Mouse (Mus musculus): Measurements from ENCODE around the gene Dlg2. TPM values are rescaled to one million over a fixed set of nuclear protein-coding genes. Genes with fewer than 3 reads are reported as not detected.

Dlg2 gene
- total RNA-seq, 2 experiments from 2014 or later: 1.7 to 2.3 TPM

DNA sequence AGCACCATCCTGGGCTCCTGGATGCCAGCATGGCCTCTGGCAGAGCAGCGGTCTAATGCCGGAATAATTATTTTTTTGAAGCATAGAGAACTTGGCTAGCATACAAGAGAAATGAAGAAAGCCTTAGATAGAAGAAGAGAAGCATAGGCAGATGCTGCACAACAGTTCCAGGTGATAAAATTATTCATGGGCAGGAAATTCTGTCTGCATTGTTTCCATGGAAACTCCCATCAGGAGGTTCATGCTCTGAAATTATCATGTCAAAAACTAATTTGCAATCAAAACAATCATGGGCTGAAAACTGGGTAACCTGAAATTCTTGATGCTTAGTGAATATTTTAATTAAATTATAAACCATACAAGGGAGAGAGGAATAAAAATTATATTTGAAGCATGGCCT, 1624.4 kb downstream of the Dlg2 start:
- DNase-seq: no peak

- DNase-seq: peak; percentile 48 to 83
These were observed 1626.5 kb downstream of the Dlg2 start for GRCm38 (mm10) chr7:92102892-92103543.

DNA sequence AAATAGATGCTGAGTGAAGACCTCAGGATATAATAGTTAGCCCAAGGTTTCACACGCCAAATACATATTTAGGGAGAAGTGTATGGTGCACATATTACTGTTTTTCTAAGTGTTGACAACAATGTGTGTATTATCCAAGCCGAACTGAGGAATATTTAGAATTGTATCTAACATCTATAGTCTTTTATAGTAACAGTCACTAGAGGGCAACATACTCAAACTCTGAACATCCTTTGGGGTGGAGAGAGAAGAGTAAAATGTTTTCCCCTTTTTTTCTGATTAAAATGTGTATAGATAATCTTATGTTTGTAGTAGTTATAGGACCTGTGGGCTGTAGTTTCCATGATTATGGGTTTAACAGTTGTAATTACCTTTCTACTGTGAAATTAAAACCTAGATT, 1629.0 kb downstream of the Dlg2 start:
- no peak for DNase-seq

DNA sequence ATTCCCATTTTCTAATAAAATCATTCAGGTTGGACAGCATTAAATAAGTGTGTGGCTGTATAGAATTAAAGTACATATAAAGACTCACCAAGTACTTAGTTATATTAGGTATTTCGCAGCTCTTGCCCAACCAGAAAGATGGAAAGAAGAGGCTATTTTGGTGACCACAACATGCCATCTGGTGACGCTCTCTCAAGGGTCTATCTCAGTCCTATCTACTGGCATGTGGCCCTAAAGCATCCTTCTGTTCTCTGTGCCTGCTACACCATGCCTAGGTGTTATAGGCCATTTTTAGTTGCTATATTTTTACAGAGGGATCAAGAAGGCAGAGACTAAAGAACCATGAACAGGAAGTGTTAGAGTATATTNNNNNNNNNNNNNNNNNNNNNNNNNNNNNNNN, 1629.5 kb downstream of the Dlg2 start:
- no peak for DNase-seq

GRCm38 (mm10) chr7:92113065-92113464, 1636.6 kb downstream of the Dlg2 start:
- DNase-seq: no peak

DNA sequence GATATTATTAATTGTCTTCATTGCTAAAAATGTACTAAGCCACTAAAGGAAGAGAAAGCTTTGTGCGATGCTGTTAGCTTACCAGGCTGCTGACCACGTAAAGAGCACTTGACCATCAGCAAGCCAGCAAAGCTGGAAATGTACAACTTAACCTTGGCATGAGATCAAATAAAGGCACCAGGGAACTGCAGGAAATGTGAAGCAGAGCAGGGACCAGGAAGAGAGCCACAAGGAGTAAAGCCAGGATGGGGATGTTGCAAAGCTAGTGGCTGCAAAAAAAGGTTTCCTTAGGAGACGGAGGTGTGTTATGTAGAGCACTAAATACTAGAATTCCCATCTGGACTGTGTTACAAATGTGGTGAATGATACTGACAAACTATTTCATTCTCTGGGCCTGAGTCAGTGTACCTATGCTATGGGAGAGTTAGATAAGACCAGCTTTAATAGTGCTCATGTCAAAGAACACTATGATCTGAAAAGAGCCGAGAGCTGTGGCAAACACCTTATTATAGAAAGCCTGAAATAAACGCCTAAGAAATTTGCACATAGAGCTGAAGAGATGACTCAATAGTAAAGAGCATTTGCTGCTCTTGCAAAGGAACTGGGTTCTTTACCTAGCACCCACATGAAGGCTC, 1638.9 kb downstream of the Dlg2 start:
- DNase-seq: no peak

DNA sequence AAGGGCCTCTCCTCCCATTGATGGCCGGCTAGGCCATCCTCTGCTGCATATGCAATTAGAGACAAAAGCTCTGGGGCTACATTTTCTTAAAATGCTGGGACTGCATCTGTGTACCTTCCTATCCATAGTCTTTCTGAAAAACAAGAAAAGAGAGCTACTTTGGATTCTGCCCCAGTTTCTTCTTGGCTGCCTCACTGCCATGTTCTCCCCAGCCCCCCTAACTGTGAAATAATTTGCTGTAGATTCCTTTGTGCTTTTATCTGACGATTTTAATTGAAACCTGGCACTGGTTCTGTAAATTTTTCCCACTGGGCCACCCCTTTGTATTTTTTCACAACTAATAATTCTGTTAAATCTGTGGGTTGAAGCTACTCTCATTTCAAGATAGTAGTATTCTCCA, 1646.8 kb downstream of the Dlg2 start:
- no peak for DNase-seq

- no peak for DNase-seq
These were observed 1649.4 kb downstream of the Dlg2 start for GRCm38 (mm10) chr7:92125886-92126285.

DNA sequence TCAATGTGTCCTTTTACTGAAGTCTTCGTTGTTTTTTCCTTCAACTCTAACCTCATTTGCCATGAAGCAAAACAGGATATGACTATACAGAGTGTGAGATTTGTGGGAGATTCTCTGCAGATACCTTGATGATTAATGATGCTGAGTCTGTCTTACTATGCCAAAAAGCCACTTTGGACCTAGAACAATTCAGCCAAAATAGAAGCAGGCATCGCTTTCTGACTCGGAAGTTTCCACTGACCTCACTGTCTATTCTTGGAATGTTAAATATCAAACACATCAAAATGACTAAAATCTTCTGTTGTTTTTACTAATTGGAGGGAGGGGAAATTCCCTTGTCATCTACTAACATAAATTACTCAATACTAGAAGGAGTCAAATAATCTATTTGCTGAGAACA, 1657.8 kb downstream of the Dlg2 start:
- DNase-seq: no peak

- no peak for DNase-seq
These were observed 1659.2 kb downstream of the Dlg2 start for GRCm38 (mm10) chr7:92135624-92136023.

- peak; percentile 13 to 31 for DNase-seq
These were observed 1663.8 kb downstream of the Dlg2 start for GRCm38 (mm10) chr7:92140051-92140817.

GRCm38 (mm10) chr7:92147499-92147898, 1671.0 kb downstream of the Dlg2 start:
- DNase-seq: no peak

DNA sequence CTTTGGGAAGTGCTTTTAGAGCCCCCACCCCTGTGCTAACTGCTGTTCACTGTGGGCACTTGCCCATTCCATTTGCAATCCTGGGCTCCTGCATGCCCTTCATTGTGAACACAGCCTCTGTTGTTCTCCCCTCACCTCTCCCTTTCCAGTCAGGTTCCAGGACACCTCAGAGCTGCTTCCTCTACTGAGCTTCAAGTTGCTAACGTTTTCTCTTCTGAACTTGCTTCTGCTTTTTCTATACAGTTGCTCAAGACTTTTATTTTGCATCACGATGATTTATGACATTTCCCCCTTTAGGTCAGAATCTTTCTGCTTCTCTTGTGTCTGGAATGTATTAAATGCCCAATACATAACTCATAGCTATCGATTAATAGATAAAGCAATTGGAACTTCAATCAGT, 1674.3 kb downstream of the Dlg2 start:
- no peak for DNase-seq

DNA sequence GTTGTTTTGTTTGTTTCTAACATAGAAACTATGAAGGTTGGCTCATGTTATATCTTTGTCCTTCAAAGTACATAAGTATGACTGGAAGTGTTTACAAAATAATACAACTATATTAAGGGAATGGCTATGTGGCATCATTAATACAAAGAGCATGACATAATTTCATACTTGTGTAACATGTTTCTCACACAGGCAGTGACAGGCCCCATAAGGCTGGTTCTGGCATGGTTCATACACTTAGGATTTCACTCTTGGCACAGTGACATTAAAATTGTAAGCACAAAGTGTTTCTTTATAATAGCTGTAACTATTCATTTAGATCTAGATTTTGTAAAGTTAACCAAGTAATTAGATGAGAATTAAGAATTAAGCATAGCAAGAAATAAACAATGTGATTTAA, 1678.1 kb downstream of the Dlg2 start:
- peak in 1 of 2 experiments; percentile 23 for DNase-seq

DNA sequence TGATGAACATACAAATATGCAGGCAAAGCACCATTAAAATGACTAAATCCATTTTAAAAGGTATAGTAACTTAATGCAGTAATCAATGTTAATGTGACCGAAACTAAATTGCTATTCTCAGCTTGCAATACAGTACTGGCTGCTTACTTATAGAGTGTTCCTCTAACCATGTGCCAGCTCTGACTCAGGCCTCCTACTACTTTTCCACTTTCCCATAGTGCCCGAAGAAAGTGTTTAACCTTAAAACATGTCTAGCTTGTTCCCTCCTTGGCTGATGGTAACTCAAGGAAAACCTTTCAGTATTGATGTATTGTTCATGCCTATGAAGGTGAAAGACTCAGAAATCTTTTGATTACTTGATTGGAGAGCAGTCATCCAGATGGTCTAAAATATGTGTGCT, 1686.7 kb downstream of the Dlg2 start:
- no peak for DNase-seq

- DNase-seq: no peak
These were observed 1687.8 kb downstream of the Dlg2 start for GRCm38 (mm10) chr7:92164316-92164715.

GRCm38 (mm10) chr7:92164875-92165518, 1688.5 kb downstream of the Dlg2 start:
- DNase-seq: no peak

- no peak for DNase-seq
These were observed 1703.6 kb downstream of the Dlg2 start for GRCm38 (mm10) chr7:92180029-92180428.

- peak; percentile 22 to 65 for DNase-seq
These were observed 1704.4 kb downstream of the Dlg2 start for GRCm38 (mm10) chr7:92180591-92181587.

- DNase-seq: peak; percentile 20 to 33
These were observed 1705.6 kb downstream of the Dlg2 start for GRCm38 (mm10) chr7:92181959-92182612.
